Mouse (Mus musculus): ENCODE results near the gene Enpp6. TPM values are rescaled to one million over a fixed set of nuclear protein-coding genes. Genes with fewer than 3 reads are reported as not detected.

The Enpp6 gene
- polyA plus RNA-seq, 1 experiment from 2014 or later: 6.1 TPM

- no peak overlapping the region for H3K4me2 ChIP-seq (ENCODE audit: low read length)
- no peak overlapping the region for H3K27ac ChIP-seq (replicated peaks in 1 of 2; ENCODE audit: control insufficient read depth in 1 of 2, insufficient read depth in 1 of 2, low read depth in 2 of 2, low read length in 2 of 2)
- no peaks in the 10 kb centered on the region for H3K36me3 ChIP-seq (ENCODE audit: control insufficient read depth, insufficient read depth, low read length)
- 40% methylated on average over 2 of the region's 2 CpGs for WGBS
- no peak overlapping the region for H3K9ac ChIP-seq (ENCODE audit: low read length)
- H3K4me1 ChIP-seq (ENCODE audit: control insufficient read depth in 2 of 2, insufficient read depth in 2 of 2, low read length in 2 of 2): no peaks in the 10 kb centered on the region
- no peaks in the 10 kb centered on the region; the same call in 1 of the 2 replicates for H3K9me3 ChIP-seq (ENCODE audit: control insufficient read depth, low read length)
- no peaks in the 10 kb centered on the region for H3K27me3 ChIP-seq (ENCODE audit: control insufficient read depth, insufficient read depth, low read length)
- H3K4me3 ChIP-seq (ENCODE audit: control insufficient read depth in 1 of 2, insufficient read depth in 1 of 2, low read depth in 1 of 2, low read length in 2 of 2): no peak overlapping the region
- no peak for ATAC-seq (ENCODE audit: insufficient number of reproducible peaks, insufficient read depth, low FRiP score, low read depth)
These were observed 118.9 kb downstream of the Enpp6 start for GRCm38 (mm10) chr8:47105617-47106016.

DNA sequence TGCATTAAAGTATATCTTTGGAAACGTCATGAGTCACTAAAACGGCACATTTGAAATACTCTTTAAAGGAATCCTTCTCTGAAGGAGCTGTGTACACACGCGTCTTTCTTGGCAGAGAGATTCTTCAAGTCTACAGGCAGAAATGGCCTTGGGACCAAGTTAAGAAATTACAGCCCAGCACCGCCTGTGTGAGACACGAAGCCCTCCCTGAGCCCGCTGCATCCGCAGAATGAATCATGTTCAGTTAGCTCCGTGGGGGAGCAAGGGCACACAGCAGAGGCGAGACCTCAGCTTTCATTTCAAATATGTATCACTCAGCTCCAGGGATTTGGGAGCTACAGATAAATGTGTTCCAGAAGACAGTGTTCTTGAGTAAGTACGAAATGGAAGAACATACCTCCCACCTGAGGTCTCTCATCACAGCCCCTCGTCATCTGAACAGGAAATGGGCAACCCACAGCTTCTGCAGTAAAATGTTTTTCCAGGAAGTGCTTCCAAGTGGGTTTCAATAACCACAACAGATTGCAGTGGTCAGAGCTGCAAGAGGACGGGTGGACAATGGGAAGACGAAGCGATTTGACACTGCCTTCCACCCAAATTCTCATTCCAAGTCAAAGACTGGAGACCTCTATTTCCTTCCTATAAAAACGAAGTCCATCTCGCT lies 127.6 kb downstream of the Enpp6 start:
- Histone ChIP-seq H3K4me3 (ENCODE audit: control insufficient read depth in 1 of 2, insufficient read depth in 1 of 2, low read depth in 1 of 2, low read length in 2 of 2) (no peak overlapping the region), H3K9me3 (ENCODE audit: control insufficient read depth, low read length) (peaks cover 3% of the 10 kb centered on the region), H3K27ac (replicated peaks in 1 of 2; ENCODE audit: control insufficient read depth in 1 of 2, insufficient read depth in 1 of 2, low read depth in 2 of 2, low read length in 2 of 2) (no peak overlapping the region), H3K4me2 (ENCODE audit: low read length) (no peak overlapping the region), H3K9ac (ENCODE audit: low read length) (no peak overlapping the region), H3K4me1 (ENCODE audit: control insufficient read depth in 2 of 2, insufficient read depth in 2 of 2, low read length in 2 of 2) (no peaks in the 10 kb centered on the region), H3K36me3 (ENCODE audit: control insufficient read depth, insufficient read depth, low read length) (no peaks in the 10 kb centered on the region), H3K27me3 (ENCODE audit: control insufficient read depth, insufficient read depth, low read length) (no peaks in the 10 kb centered on the region)
- ATAC-seq (ENCODE audit: insufficient number of reproducible peaks, insufficient read depth, low FRiP score, low read depth): no peak
- WGBS: 77% methylated on average over 17 of the region's 17 CpGs

DNA sequence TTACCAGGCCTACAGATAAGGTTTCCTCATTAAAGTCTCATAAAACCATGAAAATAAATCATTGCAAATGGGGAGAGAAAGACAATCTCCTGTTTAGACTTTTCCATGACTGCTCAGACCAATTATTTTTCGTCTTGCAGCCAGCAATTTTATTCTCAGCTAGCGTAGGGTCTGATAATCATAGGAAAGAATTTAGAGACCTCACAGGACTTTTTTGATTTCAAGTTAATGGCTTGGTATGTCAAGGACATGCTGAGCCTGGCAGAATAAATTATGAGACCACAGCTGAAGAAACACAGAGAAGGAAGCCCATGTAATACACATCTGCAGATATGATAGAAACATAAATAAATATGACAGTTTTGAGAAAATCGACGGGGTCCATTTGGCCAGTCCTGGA lies 130.6 kb downstream of the Enpp6 start:
- Histone ChIP-seq H3K4me2 (ENCODE audit: low read length) (no peak overlapping the region), H3K27ac (replicated peaks in 1 of 2; ENCODE audit: control insufficient read depth in 1 of 2, insufficient read depth in 1 of 2, low read depth in 2 of 2, low read length in 2 of 2) (no peak overlapping the region), H3K27me3 (ENCODE audit: control insufficient read depth, insufficient read depth, low read length) (no peaks in the 10 kb centered on the region), H3K4me1 (ENCODE audit: control insufficient read depth in 2 of 2, insufficient read depth in 2 of 2, low read length in 2 of 2) (no peaks in the 10 kb centered on the region), H3K9ac (ENCODE audit: low read length) (no peak overlapping the region), H3K4me3 (ENCODE audit: control insufficient read depth in 1 of 2, insufficient read depth in 1 of 2, low read depth in 1 of 2, low read length in 2 of 2) (no peak overlapping the region), H3K36me3 (ENCODE audit: control insufficient read depth, insufficient read depth, low read length) (no peaks in the 10 kb centered on the region), H3K9me3 (ENCODE audit: control insufficient read depth, low read length) (no peaks in the 10 kb centered on the region)
- WGBS: 78% methylated on average over 4 of the region's 4 CpGs
- ATAC-seq (ENCODE audit: insufficient number of reproducible peaks, insufficient read depth, low FRiP score, low read depth): no peak

- no peaks in the 10 kb centered on the region for H3K4me1 ChIP-seq (ENCODE audit: control insufficient read depth in 2 of 2, insufficient read depth in 2 of 2, low read length in 2 of 2)
- H3K4me2 ChIP-seq (ENCODE audit: low read length): no peak overlapping the region
- H3K36me3 ChIP-seq (ENCODE audit: control insufficient read depth, insufficient read depth, low read length): no peaks in the 10 kb centered on the region
- H3K27me3 ChIP-seq (ENCODE audit: control insufficient read depth, insufficient read depth, low read length): no peaks in the 10 kb centered on the region
- no peak overlapping the region for H3K27ac ChIP-seq (replicated peaks in 1 of 2; ENCODE audit: control insufficient read depth in 1 of 2, insufficient read depth in 1 of 2, low read depth in 2 of 2, low read length in 2 of 2)
- H3K4me3 ChIP-seq (ENCODE audit: control insufficient read depth in 1 of 2, insufficient read depth in 1 of 2, low read depth in 1 of 2, low read length in 2 of 2): no peak overlapping the region
- ATAC-seq (ENCODE audit: insufficient number of reproducible peaks, insufficient read depth, low FRiP score, low read depth): no peak
- 62% methylated on average over 1 of the region's 1 CpGs for WGBS
- 0 out of 2 replicates have a peak, but pooled peaks cover 3% of the 10 kb centered on the region for H3K9me3 ChIP-seq (ENCODE audit: control insufficient read depth, low read length)
- H3K9ac ChIP-seq (ENCODE audit: low read length): no peak overlapping the region
These were observed 133.2 kb downstream of the Enpp6 start for GRCm38 (mm10) chr8:47119895-47120294.

DNA sequence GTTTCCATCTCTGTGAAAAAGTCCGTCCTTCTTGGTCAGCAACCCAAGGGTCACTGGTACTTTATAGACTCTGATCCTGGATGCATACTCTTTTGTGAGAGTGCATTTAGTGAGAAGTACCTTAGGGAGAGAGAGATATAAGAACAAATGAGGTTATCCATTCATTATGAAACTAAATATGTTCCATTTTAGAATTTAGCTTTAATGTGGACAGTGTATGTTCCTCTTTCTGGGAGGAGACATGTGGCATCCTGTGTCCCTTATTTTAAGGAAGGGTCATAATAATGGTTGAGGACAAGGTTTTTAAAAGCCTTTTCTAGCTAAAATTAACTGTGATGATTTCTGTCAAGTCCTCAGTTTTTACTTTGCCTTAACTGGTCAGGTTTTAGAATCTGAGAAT lies 142.2 kb downstream of the Enpp6 start:
- no peak overlapping the region for H3K4me3 ChIP-seq (ENCODE audit: control insufficient read depth in 1 of 2, insufficient read depth in 1 of 2, low read depth in 1 of 2, low read length in 2 of 2)
- H3K27me3 ChIP-seq (ENCODE audit: control insufficient read depth, insufficient read depth, low read length): no peaks in the 10 kb centered on the region
- no peak overlapping the region for H3K9ac ChIP-seq (ENCODE audit: low read length)
- no peak overlapping the region for H3K4me2 ChIP-seq (ENCODE audit: low read length)
- H3K27ac ChIP-seq (replicated peaks in 1 of 2; ENCODE audit: control insufficient read depth in 1 of 2, insufficient read depth in 1 of 2, low read depth in 2 of 2, low read length in 2 of 2): no peak overlapping the region
- H3K9me3 ChIP-seq (ENCODE audit: control insufficient read depth, low read length): 0 out of 2 replicates have a peak, but pooled peaks cover 3% of the 10 kb centered on the region
- no peak for ATAC-seq (ENCODE audit: insufficient number of reproducible peaks, insufficient read depth, low FRiP score, low read depth)
- H3K4me1 ChIP-seq (ENCODE audit: control insufficient read depth in 2 of 2, insufficient read depth in 2 of 2, low read length in 2 of 2): no peaks in the 10 kb centered on the region
- no peaks in the 10 kb centered on the region for H3K36me3 ChIP-seq (ENCODE audit: control insufficient read depth, insufficient read depth, low read length)
- WGBS: 85% methylated on average over 1 of the region's 1 CpGs

GRCm38 (mm10) chr8:47133381-47133780 lies 146.7 kb downstream of the Enpp6 start:
- H3K9me3 ChIP-seq (ENCODE audit: control insufficient read depth, low read length): no peaks in the 10 kb centered on the region
- H3K27ac ChIP-seq (replicated peaks in 1 of 2; ENCODE audit: control insufficient read depth in 1 of 2, insufficient read depth in 1 of 2, low read depth in 2 of 2, low read length in 2 of 2): no peak overlapping the region
- no peaks in the 10 kb centered on the region for H3K36me3 ChIP-seq (ENCODE audit: control insufficient read depth, insufficient read depth, low read length)
- no peak overlapping the region for H3K4me3 ChIP-seq (ENCODE audit: control insufficient read depth in 1 of 2, insufficient read depth in 1 of 2, low read depth in 1 of 2, low read length in 2 of 2)
- H3K27me3 ChIP-seq (ENCODE audit: control insufficient read depth, insufficient read depth, low read length): no peaks in the 10 kb centered on the region
- H3K9ac ChIP-seq (ENCODE audit: low read length): no peak overlapping the region
- 81% methylated on average over 3 of the region's 3 CpGs for WGBS
- ATAC-seq (ENCODE audit: insufficient number of reproducible peaks, insufficient read depth, low FRiP score, low read depth): no peak
- no peak overlapping the region for H3K4me2 ChIP-seq (ENCODE audit: low read length)
- peaks cover 2 to 8% of the 10 kb centered on the region in 2 experiments; a peak in 1 of 4 replicates for H3K4me1 ChIP-seq (ENCODE audit: control insufficient read depth in 2 of 2, insufficient read depth in 2 of 2, low read length in 2 of 2)

- no peak overlapping the region for H3K9ac ChIP-seq (ENCODE audit: low read length)
- no peak for ATAC-seq (ENCODE audit: insufficient number of reproducible peaks, insufficient read depth, low FRiP score, low read depth)
- H3K4me3 ChIP-seq (ENCODE audit: control insufficient read depth in 1 of 2, insufficient read depth in 1 of 2, low read depth in 1 of 2, low read length in 2 of 2): no peak overlapping the region
- no peaks in the 10 kb centered on the region for H3K9me3 ChIP-seq (ENCODE audit: control insufficient read depth, low read length)
- 34% methylated on average over 11 of the region's 11 CpGs for WGBS
- no peaks in the 10 kb centered on the region for H3K27me3 ChIP-seq (ENCODE audit: control insufficient read depth, insufficient read depth, low read length)
- H3K4me2 ChIP-seq (ENCODE audit: low read length): peak overlapping the region; percentile 64
- H3K36me3 ChIP-seq (ENCODE audit: control insufficient read depth, insufficient read depth, low read length): no peaks in the 10 kb centered on the region
- H3K4me1 ChIP-seq (ENCODE audit: control insufficient read depth in 2 of 2, insufficient read depth in 2 of 2, low read length in 2 of 2): peaks cover 2 to 8% of the 10 kb centered on the region in 2 experiments; a peak in 1 of 4 replicates
- H3K27ac ChIP-seq (replicated peaks in 1 of 2; ENCODE audit: control insufficient read depth in 1 of 2, insufficient read depth in 1 of 2, low read depth in 2 of 2, low read length in 2 of 2): no peak overlapping the region
These were observed 148.0 kb downstream of the Enpp6 start for GRCm38 (mm10) chr8:47134736-47135135.

- H3K4me1 ChIP-seq (ENCODE audit: control insufficient read depth in 2 of 2, insufficient read depth in 2 of 2, low read length in 2 of 2): peaks cover 2 to 8% of the 10 kb centered on the region in 2 experiments; a peak in 1 of 4 replicates
- peak overlapping the region; percentile 28 to 35 for H3K4me3 ChIP-seq (ENCODE audit: control insufficient read depth in 1 of 2, insufficient read depth in 1 of 2, low read depth in 1 of 2, low read length in 2 of 2)
- no peak for ATAC-seq (ENCODE audit: insufficient number of reproducible peaks, insufficient read depth, low FRiP score, low read depth)
- peak overlapping the region; percentile 64 for H3K4me2 ChIP-seq (ENCODE audit: low read length)
- H3K27ac ChIP-seq (replicated peaks in 1 of 2; ENCODE audit: control insufficient read depth in 1 of 2, insufficient read depth in 1 of 2, low read depth in 2 of 2, low read length in 2 of 2): no peak overlapping the region
- H3K27me3 ChIP-seq (ENCODE audit: control insufficient read depth, insufficient read depth, low read length): no peaks in the 10 kb centered on the region
- no peaks in the 10 kb centered on the region for H3K36me3 ChIP-seq (ENCODE audit: control insufficient read depth, insufficient read depth, low read length)
- H3K9me3 ChIP-seq (ENCODE audit: control insufficient read depth, low read length): no peaks in the 10 kb centered on the region
- H3K9ac ChIP-seq (ENCODE audit: low read length): peak overlapping the region; percentile 8; the same call in 1 of the 2 replicates
- 12% methylated on average over 9 of the region's 9 CpGs for WGBS
These were observed 148.9 kb downstream of the Enpp6 start for GRCm38 (mm10) chr8:47135586-47135985.

All from heart, embryonic 14.5 days (tissue).